Mouse (Mus musculus) olfactory bulb, adult 2 months (tissue): Measurements from ENCODE around the gene Tbc1d24.
A peak's percentile ranks its signal among the peaks of the same experiment; 100 is the strongest.

Experiments
- CTCF ChIP-seq: fragments of 200-500 bp; IDR thresholded peaks from 2 replicates; pipeline ENCODE4 v1.5.1; 2012; ENCODE audit warnings: low read depth, mild to moderate bottlenecking, low read length, moderate library complexity; ENCODE audit not compliant: insufficient read depth
- POLR2A ChIP-seq: fragments of 200-500 bp; IDR thresholded peaks from 2 replicates; pipeline ENCODE4 v1.6.1; 2012; ENCODE audit warnings: mild to moderate bottlenecking, low read depth, low read length, moderate library complexity; ENCODE audit not compliant: insufficient read depth

DNA sequence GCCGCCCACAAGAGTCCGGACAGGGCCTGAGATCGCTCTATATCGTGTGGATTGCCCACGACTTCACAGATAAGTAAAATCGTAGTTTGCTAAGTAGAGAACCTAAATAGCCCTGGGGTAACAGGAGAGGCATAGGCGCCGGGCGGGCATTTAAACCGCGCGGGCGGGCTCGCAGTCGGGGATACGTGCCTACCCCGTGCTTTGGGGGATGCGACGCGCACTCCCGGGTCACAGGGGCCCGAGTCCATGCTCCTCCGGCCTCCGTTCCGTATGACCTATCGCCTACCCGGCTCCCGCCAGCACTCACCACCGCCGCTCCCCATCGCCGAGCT is 45.6 kb upstream of the Tbc1d24 start:
- TF ChIP-seq CTCF: no peak
- peak; percentile 72; the same call in 1 of the 2 replicates for TF ChIP-seq POLR2A
